Mouse (Mus musculus) liver, adult 2 months (tissue): ENCODE measurements around the gene Ttc3.

ENCODE experiments used
- CTCF ChIP-seq: fragments of 200-500 bp; IDR thresholded peaks from 2 replicates; pipeline ENCODE4 v1.5.1; 2011; ENCODE audit warnings: low read depth, low read length, control low read depth
- POLR2A ChIP-seq: fragments of 200-500 bp; IDR thresholded peaks from 2 replicates; pipeline ENCODE4 v1.6.1; 2011; ENCODE audit warnings: low read length, control low read depth; ENCODE audit not compliant: insufficient read depth; ENCODE audit errors: extremely low read depth

- no peak for TF ChIP-seq CTCF
- no peak for TF ChIP-seq POLR2A
These were observed 31.8 kb downstream of the Ttc3 start for GRCm38 (mm10) chr16:94402185-94402584.
